Mouse (Mus musculus) embryonic facial prominence, embryonic 11.5 days (tissue): ENCODE data around the gene Tyw1. TPM values are rescaled to one million over a fixed set of nuclear protein-coding genes. Genes with fewer than 3 reads are reported as not detected.

ENCODE experiments used
- ATAC-seq: fragments of 200-750 bp; cut with Nextera tagmentation; replicated peaks from 2 replicates; pipeline ENCODE4 v1.8.0; 2017; ENCODE audit warnings: low read depth; ENCODE audit not compliant: insufficient number of reproducible peaks, low FRiP score, low TSS enrichment
- DNase-seq: peaks from one replicate; pipeline ENCODE4 v3.0.0-alpha.2; 2015; ENCODE audit warnings: low spot score
- H3K27ac ChIP-seq: fragments of 300-500 bp; sonication (generic); replicated peaks from 2 replicates; pipeline ENCODE4 v1.5.1; 2014; ENCODE audit warnings: mild to moderate bottlenecking, low read depth, low read length, control low read depth
- H3K27me3 ChIP-seq: fragments of 300-500 bp; sonication (generic); 2 replicates; pipeline ENCODE4 v1.6.1; 2014; ENCODE audit warnings: mild to moderate bottlenecking, low read length, moderate library complexity, mixed read lengths; ENCODE audit not compliant: control insufficient read depth, insufficient read depth
- H3K36me3 ChIP-seq: fragments of 300-500 bp; sonication (generic); replicated peaks from 2 replicates; pipeline ENCODE4 v1.6.1; 2014; ENCODE audit warnings: low read depth, mild to moderate bottlenecking, low read length, moderate library complexity, mixed read lengths; ENCODE audit not compliant: control insufficient read depth, insufficient read depth
- H3K4me1 ChIP-seq: fragments of 300-500 bp; sonication (generic); 2 replicates; pipeline ENCODE4 v1.6.1; 2014; ENCODE audit warnings: low read length, mixed read lengths; ENCODE audit not compliant: control insufficient read depth, insufficient read depth
- H3K4me2 ChIP-seq: fragments of 300-500 bp; sonication (generic); 2 replicates; pipeline ENCODE4 v1.6.1; 2014; ENCODE audit warnings: low read depth, mild to moderate bottlenecking, control low read depth, low read length, moderate library complexity
- H3K4me3 ChIP-seq: fragments of 300-500 bp; sonication (generic); 2 replicates; pipeline ENCODE4 v1.5.1; 2014; ENCODE audit warnings: low read depth, low read length, control low read depth
- H3K9ac ChIP-seq: fragments of 300-500 bp; sonication (generic); replicated peaks from 2 replicates; pipeline ENCODE4 v1.6.1; 2014; ENCODE audit warnings: mild to moderate bottlenecking, control low read depth, low read length
- H3K9me3 ChIP-seq: fragments of 300-500 bp; sonication (generic); replicated peaks from 2 replicates; pipeline ENCODE4 v1.6.1; 2016; ENCODE audit warnings: mild to moderate bottlenecking, low read length, inconsistent platforms, mixed read lengths; ENCODE audit not compliant: control insufficient read depth
- WGBS: fragments of 180-500 bp; shearing (Covaris S2); extraction: QIAGEN DNeasy Blood & Tissue Kit; methylation state at CpG from one replicate; pipeline ENCODE4 v1.1.7; 2014; 5-methylcytosine and 5-hydroxymethylcytosine counted together
- polyA plus RNA-seq: library from polyadenylated mRNA; unstranded; fragments of >200 nt; fragmentation: Nextera tagmentation; extraction: Ambion mirVana; gene quantifications from 2 replicates; pipeline ENCODE4 v1.2.1, GENCODE M21; 2014

Tyw1 gene
- polyA plus RNA-seq, 1 experiment from 2014 or later: 27.8 TPM

GRCm38 (mm10) chr5:130320485-130320884 lies 65.1 kb downstream of the Tyw1 start:
- H3K9ac ChIP-seq: no peak overlapping the region
- H3K36me3 ChIP-seq: no peaks in the 10 kb centered on the region
- no peaks in the 10 kb centered on the region for H3K4me1 ChIP-seq
- WGBS: 74% methylated on average over 3 of the region's 3 CpGs
- H3K4me2 ChIP-seq: no peak overlapping the region
- DNase-seq: peak; percentile 50
- no peaks in the 10 kb centered on the region; the same call in 1 of the 2 replicates for H3K9me3 ChIP-seq
- H3K27ac ChIP-seq: no peak overlapping the region
- H3K4me3 ChIP-seq: no peak overlapping the region
- H3K27me3 ChIP-seq: no peaks in the 10 kb centered on the region
- no peak for ATAC-seq

GRCm38 (mm10) chr5:130325486-130325885 lies 70.1 kb downstream of the Tyw1 start:
- Histone ChIP-seq H3K27me3 (no peaks in the 10 kb centered on the region), H3K4me1 (no peaks in the 10 kb centered on the region), H3K9me3 (no peaks in the 10 kb centered on the region; the same call in 1 of the 2 replicates), H3K4me3 (no peak overlapping the region), H3K9ac (no peak overlapping the region), H3K27ac (no peak overlapping the region), H3K36me3 (no peaks in the 10 kb centered on the region), H3K4me2 (no peak overlapping the region)
- ATAC-seq (no peak), DNase-seq (no peak)
- WGBS: 92% methylated on average over 8 of the region's 8 CpGs

GRCm38 (mm10) chr5:130327615-130328263 lies 72.3 kb downstream of the Tyw1 start:
- H3K36me3 ChIP-seq: no peaks in the 10 kb centered on the region
- ATAC-seq: no peak
- no peaks in the 10 kb centered on the region for H3K27me3 ChIP-seq

GRCm38 (mm10) chr5:130328366-130328765 lies 72.9 kb downstream of the Tyw1 start:
- 89% methylated on average over 9 of the region's 9 CpGs for WGBS
- Histone ChIP-seq H3K27ac (no peak overlapping the region), H3K27me3 (no peaks in the 10 kb centered on the region), H3K36me3 (no peaks in the 10 kb centered on the region), H3K4me1 (no peaks in the 10 kb centered on the region), H3K4me2 (no peak overlapping the region), H3K9ac (no peak overlapping the region), H3K4me3 (no peak overlapping the region), H3K9me3 (no peaks in the 10 kb centered on the region; the same call in 1 of the 2 replicates)
- DNase-seq: no peak
- no peak for ATAC-seq

More at GRCm38 (mm10) chr5:130327615-130328263, 72.3 kb downstream of the Tyw1 start:
- no peak for DNase-seq
- Histone ChIP-seq H3K4me3 (no peak overlapping the region), H3K4me2 (no peak overlapping the region), H3K4me1 (no peaks in the 10 kb centered on the region), H3K9me3 (no peaks in the 10 kb centered on the region; the same call in 1 of the 2 replicates), H3K27ac (no peak overlapping the region), H3K9ac (no peak overlapping the region)
- 83% methylated on average over 6 of the region's 6 CpGs for WGBS

GRCm38 (mm10) chr5:130329889-130330288 lies 74.5 kb downstream of the Tyw1 start:
- no peak for DNase-seq
- Histone ChIP-seq H3K4me2 (no peak overlapping the region), H3K27me3 (no peaks in the 10 kb centered on the region), H3K9me3 (no peaks in the 10 kb centered on the region), H3K4me3 (no peak overlapping the region), H3K9ac (no peak overlapping the region), H3K36me3 (no peaks in the 10 kb centered on the region), H3K27ac (no peak overlapping the region), H3K4me1 (no peaks in the 10 kb centered on the region)
- WGBS: 87% methylated on average over 2 of the region's 2 CpGs
- no peak for ATAC-seq

- Histone ChIP-seq H3K4me2 (no peak overlapping the region), H3K4me1 (no peaks in the 10 kb centered on the region), H3K4me3 (no peak overlapping the region), H3K36me3 (peaks cover 4% of the 10 kb centered on the region), H3K9ac (no peak overlapping the region), H3K27ac (no peak overlapping the region), H3K27me3 (no peaks in the 10 kb centered on the region), H3K9me3 (no peaks in the 10 kb centered on the region)
- DNase-seq (no peak), ATAC-seq (no peak)
- 89% methylated on average over 4 of the region's 4 CpGs for WGBS
These were observed 75.4 kb downstream of the Tyw1 start for GRCm38 (mm10) chr5:130330801-130331200.

GRCm38 (mm10) chr5:130331206-130331605 lies 75.8 kb downstream of the Tyw1 start:
- Histone ChIP-seq H3K4me2 (no peak overlapping the region), H3K4me1 (no peaks in the 10 kb centered on the region), H3K9me3 (no peaks in the 10 kb centered on the region), H3K9ac (no peak overlapping the region), H3K27me3 (no peaks in the 10 kb centered on the region), H3K27ac (no peak overlapping the region), H3K36me3 (peaks cover 4% of the 10 kb centered on the region), H3K4me3 (no peak overlapping the region)
- no peak for ATAC-seq
- no peak for DNase-seq
- WGBS: 74% methylated on average over 4 of the region's 4 CpGs

GRCm38 (mm10) chr5:130333566-130333965 lies 78.1 kb downstream of the Tyw1 start:
- no peak overlapping the region for H3K4me2 ChIP-seq
- H3K9me3 ChIP-seq: no peaks in the 10 kb centered on the region
- no peak overlapping the region for H3K9ac ChIP-seq
- DNase-seq (no peak), ATAC-seq (no peak)
- no peak overlapping the region for H3K27ac ChIP-seq
- H3K36me3 ChIP-seq: peaks cover 4% of the 10 kb centered on the region
- 91% methylated on average over 7 of the region's 7 CpGs for WGBS
- H3K4me3 ChIP-seq: no peak overlapping the region
- no peaks in the 10 kb centered on the region for H3K27me3 ChIP-seq
- no peaks in the 10 kb centered on the region for H3K4me1 ChIP-seq
